Mouse (Mus musculus): ENCODE results near the gene Snu13. TPM values are rescaled to one million over a fixed set of nuclear protein-coding genes. Genes with fewer than 3 reads are reported as not detected.

Snu13 gene
- polyA plus RNA-seq, 1 experiment = 271 TPM

DNA sequence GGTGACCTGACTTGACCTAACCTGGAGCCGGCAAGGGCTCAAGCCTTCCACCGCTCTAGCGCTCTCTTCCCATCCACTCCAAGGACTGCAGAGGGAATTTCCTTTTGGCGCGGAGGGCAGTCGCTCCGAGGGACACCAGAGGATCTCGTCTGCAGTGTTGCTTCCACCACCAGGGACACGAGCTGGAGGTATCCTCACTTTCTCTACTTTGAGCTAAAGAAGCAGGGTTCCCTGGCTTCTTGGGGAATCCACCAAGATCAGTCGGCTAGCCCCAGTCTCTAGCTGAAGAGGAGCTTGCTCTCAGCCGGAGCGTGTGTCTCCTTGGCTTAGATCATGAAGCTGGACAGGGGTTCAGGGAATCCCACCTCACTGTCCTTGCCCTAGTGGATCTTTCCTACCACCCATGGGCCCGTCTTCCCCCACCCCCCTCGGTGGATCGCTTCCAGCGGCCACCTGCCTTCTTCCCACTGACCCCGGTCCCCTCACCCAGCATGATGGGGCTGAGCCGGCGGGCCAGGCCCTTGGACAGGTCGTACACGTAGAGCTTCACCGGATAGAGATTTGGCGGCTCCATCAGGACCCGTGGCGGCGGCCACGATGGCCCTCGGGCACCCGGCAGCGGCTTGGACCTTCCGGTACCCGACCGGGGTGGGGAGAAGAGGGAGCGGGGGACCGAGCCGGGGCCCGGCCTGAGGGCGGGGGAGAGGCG lies 31.9 kb downstream of the Snu13 start:
- no peaks in the 10 kb centered on the region for H3K4me1 ChIP-seq (ENCODE audit: control insufficient read depth, insufficient read depth, low read length)
- no peaks in the 10 kb centered on the region for H3K27me3 ChIP-seq (ENCODE audit: control insufficient read depth, insufficient read depth, low read length, poor library complexity, severe bottlenecking)
- no peaks in the 10 kb centered on the region for H3K9me3 ChIP-seq (replicated peaks; ENCODE audit: control insufficient read depth, insufficient read depth, low read length, poor library complexity, severe bottlenecking)
- H3K27ac ChIP-seq (ENCODE audit: insufficient read depth, low read length) = no peak overlapping the region
- no peak for TF ChIP-seq POLR2A (IDR thresholded peaks at IDR 0.05; ENCODE audit: insufficient read depth, low read length)
- TF ChIP-seq CTCF (IDR thresholded peaks at IDR 0.05; ENCODE audit: low read depth, low read length) = no peak
- no peak for TF ChIP-seq EP300 (IDR thresholded peaks at IDR 0.05; ENCODE audit: insufficient read depth, low read depth, low read length)
- H3K9ac ChIP-seq (ENCODE audit: low read depth, poor library complexity, severe bottlenecking) = peak overlapping the region; percentile 74
- peak overlapping the region; percentile 81 for H3K4me3 ChIP-seq (ENCODE audit: low read depth, low read length)
- H3K36me3 ChIP-seq (ENCODE audit: control insufficient read depth, insufficient read depth, low read length, poor library complexity, severe bottlenecking) = peaks cover 10% of the 10 kb centered on the region

GRCm38 (mm10) chr15:82014745-82015391 lies 32.5 kb downstream of the Snu13 start:
- H3K9ac ChIP-seq (ENCODE audit: low read depth, poor library complexity, severe bottlenecking) = peak overlapping the region; percentile 74
- TF ChIP-seq EP300 (IDR thresholded peaks at IDR 0.05; ENCODE audit: insufficient read depth, low read depth, low read length) = no peak
- no peak for TF ChIP-seq POLR2A (IDR thresholded peaks at IDR 0.05; ENCODE audit: insufficient read depth, low read length)
- TF ChIP-seq CTCF (IDR thresholded peaks at IDR 0.05; ENCODE audit: low read depth, low read length) = no peak
- no peaks in the 10 kb centered on the region for H3K27me3 ChIP-seq (ENCODE audit: control insufficient read depth, insufficient read depth, low read length, poor library complexity, severe bottlenecking)
- no peaks in the 10 kb centered on the region for H3K9me3 ChIP-seq (replicated peaks; ENCODE audit: control insufficient read depth, insufficient read depth, low read length, poor library complexity, severe bottlenecking)
- peak overlapping the region; percentile 81 for H3K4me3 ChIP-seq (ENCODE audit: low read depth, low read length)
- no peaks in the 10 kb centered on the region for H3K4me1 ChIP-seq (ENCODE audit: control insufficient read depth, insufficient read depth, low read length)
- peaks cover 8% of the 10 kb centered on the region for H3K36me3 ChIP-seq (ENCODE audit: control insufficient read depth, insufficient read depth, low read length, poor library complexity, severe bottlenecking)
- no peak overlapping the region for H3K27ac ChIP-seq (ENCODE audit: insufficient read depth, low read length)

DNA sequence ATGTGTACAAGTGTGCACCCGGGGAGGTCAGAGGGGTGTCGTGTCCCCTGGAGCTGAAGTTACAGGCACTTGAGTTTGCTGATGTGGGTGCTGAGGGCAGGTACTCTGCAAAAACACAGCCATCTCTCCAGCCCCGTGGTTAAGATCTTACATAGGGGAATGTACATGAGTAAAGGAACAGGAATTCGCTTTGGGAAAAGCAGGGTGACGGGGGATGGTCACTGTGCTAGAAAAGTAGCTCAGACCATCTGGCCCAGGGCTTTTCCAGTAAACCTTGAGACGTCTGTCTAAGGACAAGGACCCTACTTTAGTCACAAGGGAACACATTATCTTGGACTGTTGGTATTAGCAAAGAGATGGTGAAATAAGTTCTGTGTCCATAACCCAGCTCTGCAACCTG lies 35.5 kb downstream of the Snu13 start:
- H3K4me3 ChIP-seq (ENCODE audit: low read depth, low read length) = no peak overlapping the region
- H3K9ac ChIP-seq (ENCODE audit: low read depth, poor library complexity, severe bottlenecking) = no peak overlapping the region
- H3K36me3 ChIP-seq (ENCODE audit: control insufficient read depth, insufficient read depth, low read length, poor library complexity, severe bottlenecking) = no peaks in the 10 kb centered on the region
- no peaks in the 10 kb centered on the region for H3K9me3 ChIP-seq (replicated peaks; ENCODE audit: control insufficient read depth, insufficient read depth, low read length, poor library complexity, severe bottlenecking)
- TF ChIP-seq POLR2A (IDR thresholded peaks at IDR 0.05; ENCODE audit: insufficient read depth, low read length) (no peak), EP300 (IDR thresholded peaks at IDR 0.05; ENCODE audit: insufficient read depth, low read depth, low read length) (no peak), CTCF (IDR thresholded peaks at IDR 0.05; ENCODE audit: low read depth, low read length) (no peak)
- no peaks in the 10 kb centered on the region for H3K27me3 ChIP-seq (ENCODE audit: control insufficient read depth, insufficient read depth, low read length, poor library complexity, severe bottlenecking)
- H3K4me1 ChIP-seq (ENCODE audit: control insufficient read depth, insufficient read depth, low read length) = no peaks in the 10 kb centered on the region
- no peak overlapping the region for H3K27ac ChIP-seq (ENCODE audit: insufficient read depth, low read length)

- TF ChIP-seq POLR2A (IDR thresholded peaks at IDR 0.05; ENCODE audit: insufficient read depth, low read length) (no peak), EP300 (IDR thresholded peaks at IDR 0.05; ENCODE audit: insufficient read depth, low read depth, low read length) (no peak), CTCF (IDR thresholded peaks at IDR 0.05; ENCODE audit: low read depth, low read length) (no peak)
- Histone ChIP-seq H3K9me3 (replicated peaks; ENCODE audit: control insufficient read depth, insufficient read depth, low read length, poor library complexity, severe bottlenecking) (no peaks in the 10 kb centered on the region), H3K4me3 (ENCODE audit: low read depth, low read length) (no peak overlapping the region), H3K27me3 (ENCODE audit: control insufficient read depth, insufficient read depth, low read length, poor library complexity, severe bottlenecking) (no peaks in the 10 kb centered on the region), H3K9ac (ENCODE audit: low read depth, poor library complexity, severe bottlenecking) (no peak overlapping the region), H3K4me1 (ENCODE audit: control insufficient read depth, insufficient read depth, low read length) (no peaks in the 10 kb centered on the region), H3K27ac (ENCODE audit: insufficient read depth, low read length) (no peak overlapping the region), H3K36me3 (ENCODE audit: control insufficient read depth, insufficient read depth, low read length, poor library complexity, severe bottlenecking) (no peaks in the 10 kb centered on the region; the same call in none of the 2 replicates)
Observed at GRCm38 (mm10) chr15:82004257-82004656, 43.1 kb downstream of the Snu13 start.

DNA sequence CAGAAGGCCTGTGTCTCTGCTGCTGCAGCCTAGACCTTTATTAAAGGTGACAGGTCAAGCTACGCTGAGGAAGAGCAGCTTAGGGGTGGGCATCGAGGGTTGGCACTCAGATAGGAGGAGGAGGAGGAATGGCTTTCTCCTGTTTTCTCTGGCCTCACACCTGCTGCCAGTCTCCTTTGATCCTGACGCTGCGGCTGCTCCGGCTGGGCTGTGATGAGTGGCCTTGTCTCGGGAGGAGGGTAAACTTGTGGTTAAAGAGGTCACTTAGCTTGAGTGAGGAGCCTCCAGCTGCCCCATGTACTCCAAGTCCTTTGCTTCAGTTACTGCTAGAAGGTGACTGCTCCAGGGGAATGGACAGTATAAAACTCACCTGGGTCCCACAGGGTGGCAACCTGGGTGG lies 53.4 kb downstream of the Snu13 start:
- H3K36me3 ChIP-seq (ENCODE audit: control insufficient read depth, insufficient read depth, low read length, poor library complexity, severe bottlenecking) = peaks cover 8% of the 10 kb centered on the region; the same call in 1 of the 2 replicates
- H3K9ac ChIP-seq (ENCODE audit: low read depth, poor library complexity, severe bottlenecking) = no peak overlapping the region
- H3K27ac ChIP-seq (ENCODE audit: insufficient read depth, low read length) = no peak overlapping the region
- H3K9me3 ChIP-seq (replicated peaks; ENCODE audit: control insufficient read depth, insufficient read depth, low read length, poor library complexity, severe bottlenecking) = no peaks in the 10 kb centered on the region
- H3K4me3 ChIP-seq (ENCODE audit: low read depth, low read length) = no peak overlapping the region
- TF ChIP-seq EP300 (IDR thresholded peaks at IDR 0.05; ENCODE audit: insufficient read depth, low read depth, low read length) = no peak
- no peak for TF ChIP-seq POLR2A (IDR thresholded peaks at IDR 0.05; ENCODE audit: insufficient read depth, low read length)
- no peak for TF ChIP-seq CTCF (IDR thresholded peaks at IDR 0.05; ENCODE audit: low read depth, low read length)
- no peaks in the 10 kb centered on the region for H3K27me3 ChIP-seq (ENCODE audit: control insufficient read depth, insufficient read depth, low read length, poor library complexity, severe bottlenecking)
- H3K4me1 ChIP-seq (ENCODE audit: control insufficient read depth, insufficient read depth, low read length) = peaks cover 3% of the 10 kb centered on the region

DNA sequence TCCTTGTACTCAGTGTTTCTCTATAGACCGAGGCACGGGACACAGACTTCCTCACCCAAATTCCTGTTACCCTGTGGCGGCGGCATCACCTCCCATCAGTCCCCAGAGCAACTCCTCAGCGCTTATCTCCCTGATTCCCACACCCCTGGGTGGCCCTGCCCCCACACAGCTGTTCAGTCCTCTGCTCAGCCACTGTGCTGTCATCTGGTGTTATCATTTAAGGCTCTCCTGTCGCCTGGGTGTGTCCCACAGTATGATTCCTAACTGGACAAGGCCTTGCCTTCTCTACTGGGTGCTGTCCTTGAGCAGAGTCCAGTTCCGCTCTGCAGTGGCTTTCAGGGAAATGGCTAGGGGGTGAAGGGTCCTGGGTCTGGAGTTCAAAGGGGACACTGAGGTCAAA lies 56.8 kb downstream of the Snu13 start:
- Histone ChIP-seq H3K4me3 (ENCODE audit: low read depth, low read length) (no peak overlapping the region), H3K27me3 (ENCODE audit: control insufficient read depth, insufficient read depth, low read length, poor library complexity, severe bottlenecking) (no peaks in the 10 kb centered on the region), H3K4me1 (ENCODE audit: control insufficient read depth, insufficient read depth, low read length) (peaks cover 3% of the 10 kb centered on the region), H3K9me3 (replicated peaks; ENCODE audit: control insufficient read depth, insufficient read depth, low read length, poor library complexity, severe bottlenecking) (no peaks in the 10 kb centered on the region), H3K9ac (ENCODE audit: low read depth, poor library complexity, severe bottlenecking) (no peak overlapping the region), H3K36me3 (ENCODE audit: control insufficient read depth, insufficient read depth, low read length, poor library complexity, severe bottlenecking) (no peaks in the 10 kb centered on the region; the same call in 1 of the 2 replicates), H3K27ac (ENCODE audit: insufficient read depth, low read length) (no peak overlapping the region)
- no peak for TF ChIP-seq POLR2A (IDR thresholded peaks at IDR 0.05; ENCODE audit: insufficient read depth, low read length)
- TF ChIP-seq EP300 (IDR thresholded peaks at IDR 0.05; ENCODE audit: insufficient read depth, low read depth, low read length) = no peak
- no peak for TF ChIP-seq CTCF (IDR thresholded peaks at IDR 0.05; ENCODE audit: low read depth, low read length)

Other genes with a start within 250 kb of the Snu13 start
- 33.9 and 36.0 TPM in 2 replicates for gene Tef, start 245.2 kb downstream of the Snu13 start, polyA plus RNA-seq (2011; ENCODE audit: insufficient read depth, insufficient read length, low read depth, missing spikeins)
- 10.7 and 12.7 TPM in 2 replicates for gene Tob2, start 188.8 kb downstream of the Snu13 start, polyA plus RNA-seq (2011; ENCODE audit: insufficient read depth, insufficient read length, low read depth, missing spikeins)
- 150 and 172 TPM in 2 replicates for gene Phf5a, start 175.7 kb downstream of the Snu13 start, polyA plus RNA-seq (2011; ENCODE audit: insufficient read depth, insufficient read length, low read depth, missing spikeins)
- 174 and 181 TPM in 2 replicates for gene Aco2, start 175.3 kb downstream of the Snu13 start, polyA plus RNA-seq (2011; ENCODE audit: insufficient read depth, insufficient read length, low read depth, missing spikeins)
- gene Polr3h, start 121.4 kb downstream of the Snu13 start, polyA plus RNA-seq (2011; ENCODE audit: insufficient read depth, insufficient read length, low read depth, missing spikeins) = 21.8 and 25.5 TPM in 2 replicates
- 4.0 and 4.9 TPM in 2 replicates for gene Csdc2, start 110.8 kb downstream of the Snu13 start, polyA plus RNA-seq (2011; ENCODE audit: insufficient read depth, insufficient read length, low read depth, missing spikeins)
- gene Pmm1, start 86.7 kb downstream of the Snu13 start, polyA plus RNA-seq (2011; ENCODE audit: insufficient read depth, insufficient read length, low read depth, missing spikeins) = 338 and 387 TPM in 2 replicates
- gene 1700029P11Rik, start 67.1 kb downstream of the Snu13 start, polyA plus RNA-seq (2011; ENCODE audit: insufficient read depth, insufficient read length, low read depth, missing spikeins) = 3.5 and 4.8 TPM in 2 replicates
- 98.6 and 131 TPM in 2 replicates for gene Xrcc6, start 59.8 kb downstream of the Snu13 start, polyA plus RNA-seq (2011; ENCODE audit: insufficient read depth, insufficient read length, low read depth, missing spikeins)
- 45.4 and 45.9 TPM in 2 replicates for gene Desi1, start 13.7 kb downstream of the Snu13 start, polyA plus RNA-seq (2011; ENCODE audit: insufficient read depth, insufficient read length, low read depth, missing spikeins)
- not detected in 2 replicates for gene 4930407I10Rik, start 11.6 kb upstream of the Snu13 start, polyA plus RNA-seq (2011; ENCODE audit: insufficient read depth, insufficient read length, low read depth, missing spikeins)
- gene Mei1, start 22.4 kb upstream of the Snu13 start, polyA plus RNA-seq (2011; ENCODE audit: insufficient read depth, insufficient read length, low read depth, missing spikeins) = 0.23 TPM in 1 of 2 replicates, not detected in the other
- 13.7 and 15.0 TPM in 2 replicates for gene Ccdc134, start 80.3 kb upstream of the Snu13 start, polyA plus RNA-seq (2011; ENCODE audit: insufficient read depth, insufficient read length, low read depth, missing spikeins)
- gene Srebf2, start 99.6 kb upstream of the Snu13 start, polyA plus RNA-seq (2011; ENCODE audit: insufficient read depth, insufficient read length, low read depth, missing spikeins) = 205 and 210 TPM in 2 replicates
- gene Shisa8, start 165.2 kb upstream of the Snu13 start, polyA plus RNA-seq (2011; ENCODE audit: insufficient read depth, insufficient read length, low read depth, missing spikeins) = 6.8 and 7.4 TPM in 2 replicates
- 1.9 and 2.3 TPM in 2 replicates for gene Tnfrsf13c, start 176.8 kb upstream of the Snu13 start, polyA plus RNA-seq (2011; ENCODE audit: insufficient read depth, insufficient read length, low read depth, missing spikeins)
- gene Cenpm, start 197.2 kb upstream of the Snu13 start, polyA plus RNA-seq (2011; ENCODE audit: insufficient read depth, insufficient read length, low read depth, missing spikeins) = 43.2 and 52.0 TPM in 2 replicates
- not detected in 2 replicates for gene 1500009C09Rik, start 204.8 kb upstream of the Snu13 start, polyA plus RNA-seq (2011; ENCODE audit: insufficient read depth, insufficient read length, low read depth, missing spikeins)
- 8.8 and 9.7 TPM in 2 replicates for gene Sept3, start 227.3 kb upstream of the Snu13 start, polyA plus RNA-seq (2011; ENCODE audit: insufficient read depth, insufficient read length, low read depth, missing spikeins)